Mouse (Mus musculus) limb, embryonic 11.5 days (tissue): ENCODE results near the gene Ano6. TPM values are rescaled to one million over a fixed set of nuclear protein-coding genes. Genes with fewer than 3 reads are reported as not detected.

ENCODE experiments used
- ATAC-seq: fragments of 200-750 bp; cut with Nextera tagmentation; 2 replicates; pipeline ENCODE4 v1.8.0; 2017; ENCODE audit warnings: low read depth; ENCODE audit not compliant: insufficient number of reproducible peaks, low FRiP score, low TSS enrichment
- DNase-seq: peaks from one replicate; pipeline ENCODE4 v3.0.0-alpha.2; 2015; ENCODE audit warnings: low spot score
- H3K27ac ChIP-seq: fragments of 300-500 bp; sonication (generic); replicated peaks from 2 replicates; pipeline ENCODE4 v1.5.1; 2014; ENCODE audit warnings: low read depth, mild to moderate bottlenecking, low read length
- H3K27me3 ChIP-seq: fragments of 300-500 bp; sonication (generic); 2 replicates; pipeline ENCODE4 v1.6.1; 2014; ENCODE audit warnings: mild to moderate bottlenecking, low read length, mixed read lengths; ENCODE audit not compliant: control insufficient read depth, insufficient read depth
- H3K36me3 ChIP-seq: fragments of 300-500 bp; sonication (generic); 2 replicates; pipeline ENCODE4 v1.6.1; 2014; ENCODE audit warnings: mild to moderate bottlenecking, low read length, moderate library complexity, mixed read lengths; ENCODE audit not compliant: control insufficient read depth, insufficient read depth
- H3K4me1 ChIP-seq: fragments of 300-500 bp; sonication (generic); 2 replicates; pipeline ENCODE4 v1.6.1; 2014; ENCODE audit warnings: low read length, mixed read lengths; ENCODE audit not compliant: control insufficient read depth, insufficient read depth
- H3K4me2 ChIP-seq: fragments of 300-500 bp; sonication (generic); 2 replicates; pipeline ENCODE4 v1.6.1; 2014; ENCODE audit warnings: low read depth, mild to moderate bottlenecking, moderate library complexity; ENCODE audit not compliant: severe bottlenecking
- H3K4me3 ChIP-seq: fragments of 300-500 bp; sonication (generic); 2 replicates; pipeline ENCODE4 v1.5.1; 2014; ENCODE audit warnings: low read depth, low read length
- H3K9ac ChIP-seq: fragments of 300-500 bp; sonication (generic); 2 replicates; pipeline ENCODE4 v1.6.1; 2014; ENCODE audit warnings: mild to moderate bottlenecking, low read length
- H3K9me3 ChIP-seq: fragments of 300-500 bp; sonication (generic); 2 replicates; pipeline ENCODE4 v1.6.1; 2016; ENCODE audit warnings: low read length; ENCODE audit not compliant: control insufficient read depth
- WGBS: fragments of 180-500 bp; shearing (Covaris S2); extraction: QIAGEN DNeasy Blood & Tissue Kit; methylation state at CpG from one replicate; pipeline ENCODE4 v1.1.7; 2014; 5-methylcytosine and 5-hydroxymethylcytosine counted together
- polyA plus RNA-seq: library from polyadenylated mRNA; unstranded; fragments of >200 nt; fragmentation: Nextera tagmentation; extraction: Ambion mirVana; gene quantifications from 2 replicates; pipeline ENCODE4 v1.2.1, GENCODE M21; 2014

Ano6 gene
- polyA plus RNA-seq, 1 experiment from 2014 or later: 41.9 TPM

- Histone ChIP-seq H3K4me3 (no peak overlapping the region), H3K27me3 (no peaks in the 10 kb centered on the region), H3K4me2 (no peak overlapping the region), H3K9ac (no peak overlapping the region), H3K9me3 (no peaks in the 10 kb centered on the region), H3K27ac (no peak overlapping the region), H3K36me3 (no peaks in the 10 kb centered on the region), H3K4me1 (no peaks in the 10 kb centered on the region)
- 35% methylated on average over 12 of the region's 12 CpGs for WGBS
- ATAC-seq (no peak; the same call in 1 of the 2 replicates), DNase-seq (peak; percentile 87)
Observed at GRCm38 (mm10) chr15:95762661-95763303, 27.9 kb upstream of the Ano6 start.

- no peak overlapping the region for H3K27ac ChIP-seq
- H3K9me3 ChIP-seq: no peaks in the 10 kb centered on the region
- no peaks in the 10 kb centered on the region for H3K4me1 ChIP-seq
- no peaks in the 10 kb centered on the region for H3K27me3 ChIP-seq
- no peak for DNase-seq
- ATAC-seq: no peak
- H3K36me3 ChIP-seq: no peaks in the 10 kb centered on the region
- 45% methylated on average over 6 of the region's 6 CpGs for WGBS
- no peak overlapping the region for H3K9ac ChIP-seq
- no peak overlapping the region for H3K4me2 ChIP-seq
- no peak overlapping the region for H3K4me3 ChIP-seq
Observed at GRCm38 (mm10) chr15:95763464-95763863, 27.2 kb upstream of the Ano6 start.

- Histone ChIP-seq H3K9ac (no peak overlapping the region), H3K4me1 (no peaks in the 10 kb centered on the region), H3K4me3 (no peak overlapping the region), H3K27me3 (no peaks in the 10 kb centered on the region), H3K4me2 (no peak overlapping the region), H3K27ac (no peak overlapping the region), H3K9me3 (no peaks in the 10 kb centered on the region), H3K36me3 (no peaks in the 10 kb centered on the region)
- WGBS: 94% methylated on average over 8 of the region's 8 CpGs
- no peak for ATAC-seq
- DNase-seq: no peak
Observed at GRCm38 (mm10) chr15:95765271-95765670, 25.4 kb upstream of the Ano6 start.

GRCm38 (mm10) chr15:95765936-95766335 lies 24.7 kb upstream of the Ano6 start:
- Histone ChIP-seq H3K27me3 (no peaks in the 10 kb centered on the region), H3K27ac (no peak overlapping the region), H3K4me3 (no peak overlapping the region), H3K4me2 (no peak overlapping the region), H3K36me3 (no peaks in the 10 kb centered on the region), H3K9me3 (no peaks in the 10 kb centered on the region), H3K9ac (no peak overlapping the region), H3K4me1 (no peaks in the 10 kb centered on the region)
- WGBS: 85% methylated on average over 6 of the region's 6 CpGs
- ATAC-seq (no peak), DNase-seq (no peak)

- WGBS: 68% methylated on average over 7 of the region's 7 CpGs
Observed at GRCm38 (mm10) chr15:95767825-95768224, 22.8 kb upstream of the Ano6 start.

GRCm38 (mm10) chr15:95768703-95769102 lies 21.9 kb upstream of the Ano6 start:
- DNase-seq (no peak), ATAC-seq (no peak)
- no peaks in the 10 kb centered on the region for H3K27me3 ChIP-seq
- H3K36me3 ChIP-seq: no peaks in the 10 kb centered on the region
- H3K9me3 ChIP-seq: no peaks in the 10 kb centered on the region
- no peak overlapping the region for H3K27ac ChIP-seq
- H3K4me1 ChIP-seq: no peaks in the 10 kb centered on the region
- no peak overlapping the region for H3K4me2 ChIP-seq
- no peak overlapping the region for H3K9ac ChIP-seq
- no peak overlapping the region for H3K4me3 ChIP-seq
- WGBS: 90% methylated on average over 5 of the region's 5 CpGs

More at GRCm38 (mm10) chr15:95767825-95768224, 22.8 kb upstream of the Ano6 start:
- Histone ChIP-seq H3K36me3 (no peaks in the 10 kb centered on the region), H3K4me3 (no peak overlapping the region), H3K27me3 (no peaks in the 10 kb centered on the region), H3K27ac (no peak overlapping the region), H3K9me3 (no peaks in the 10 kb centered on the region), H3K4me2 (no peak overlapping the region), H3K9ac (no peak overlapping the region), H3K4me1 (no peaks in the 10 kb centered on the region)
- ATAC-seq: no peak
- no peak for DNase-seq

GRCm38 (mm10) chr15:95769576-95769975 lies 21.1 kb upstream of the Ano6 start:
- no peak for DNase-seq
- no peak overlapping the region for H3K27ac ChIP-seq
- H3K27me3 ChIP-seq: no peaks in the 10 kb centered on the region
- 84% methylated on average over 4 of the region's 4 CpGs for WGBS
- no peaks in the 10 kb centered on the region for H3K4me1 ChIP-seq
- no peak overlapping the region for H3K4me2 ChIP-seq
- H3K4me3 ChIP-seq: no peak overlapping the region
- H3K36me3 ChIP-seq: no peaks in the 10 kb centered on the region
- no peak overlapping the region for H3K9ac ChIP-seq
- H3K9me3 ChIP-seq: no peaks in the 10 kb centered on the region
- ATAC-seq: no peak

- Histone ChIP-seq H3K27me3 (no peaks in the 10 kb centered on the region), H3K36me3 (no peaks in the 10 kb centered on the region), H3K9me3 (no peaks in the 10 kb centered on the region), H3K9ac (no peak overlapping the region), H3K4me1 (no peaks in the 10 kb centered on the region), H3K4me3 (no peak overlapping the region), H3K27ac (no peak overlapping the region), H3K4me2 (no peak overlapping the region)
- 91% methylated on average over 2 of the region's 2 CpGs for WGBS
- ATAC-seq (no peak), DNase-seq (no peak)
Observed at GRCm38 (mm10) chr15:95770307-95770706, 20.3 kb upstream of the Ano6 start.

- ATAC-seq (no peak), DNase-seq (no peak)
- H3K4me3 ChIP-seq: no peak overlapping the region
Observed at GRCm38 (mm10) chr15:95772374-95772773, 18.3 kb upstream of the Ano6 start.

More at GRCm38 (mm10) chr15:95772374-95772773, 18.3 kb upstream of the Ano6 start:
- Histone ChIP-seq H3K27ac (no peak overlapping the region), H3K4me2 (no peak overlapping the region), H3K9ac (no peak overlapping the region), H3K27me3 (no peaks in the 10 kb centered on the region), H3K9me3 (no peaks in the 10 kb centered on the region), H3K36me3 (no peaks in the 10 kb centered on the region), H3K4me1 (no peaks in the 10 kb centered on the region)
- WGBS: 61% methylated on average over 13 of the region's 13 CpGs
